ENCODE assay signal across 8 mouse cellular contexts in genomic region chr17:81045525-81046150, GRCm38 (mm10). TPM values are rescaled to one million over a fixed set of nuclear protein-coding genes. Genes with fewer than 3 reads are reported as not detected.
A peak's percentile ranks its signal among the peaks of the same experiment; 100 is the strongest.
DNase-seq lines count a peak whose midpoint lies in the region; TF ChIP-seq lines count a peak whose summit lies in the region.
"Had no signal": no experiment of that assay in that cellular context is flagged by ENCODE, and none has a peak within 500 bp of the region (broad histone marks: within the 10 kb centered on the region; RNA-seq: fewer than 3 reads in every experiment).

No protein-coding gene starts in this region.

- no peak overlapping the region for H3K27ac ChIP-seq in MEL (ENCODE audit: control insufficient read depth, low read depth, low read length)
- H3K27ac ChIP-seq: limb, embryonic 13.5 days had no signal

- WGBS in lung, adult 2 months: 88% methylated on average over 9 of the region's 9 CpGs

- H3K79me2 ChIP-seq in MEL (ENCODE audit: control insufficient read depth, insufficient read depth, low read length, poor library complexity): no peaks in the 10 kb centered on the region

- peaks cover 3 to 14% of the 10 kb centered on the region in 2 experiments; a peak in 3 of 4 replicates for H3K36me3 ChIP-seq in MEL (ENCODE audit: control insufficient read depth in 1 of 2, insufficient read depth in 2 of 2, low read length in 2 of 2)

- no peaks in the 10 kb centered on the region for H3K27me3 ChIP-seq in MEL (ENCODE audit: control insufficient read depth in 1 of 2, insufficient read depth in 2 of 2, low read length in 2 of 2)
- H3K27me3 ChIP-seq: limb, embryonic 13.5 days had no signal

- H3K4me1 ChIP-seq in MEL (ENCODE audit: control insufficient read depth in 1 of 2, insufficient read depth in 2 of 2, low read length in 2 of 2): peaks cover 5 to 6% of the 10 kb centered on the region in 2 experiments; a peak in 3 of 4 replicates
- H3K4me1 ChIP-seq in lung, adult 2 months (ENCODE audit: control insufficient read depth, insufficient read depth, low read length): no peaks in the 10 kb centered on the region

- no peak overlapping the region for H3K9ac ChIP-seq in MEL (ENCODE audit: control insufficient read depth, low read depth, low read length, poor library complexity, severe bottlenecking)
- H3K9ac ChIP-seq: limb, embryonic 13.5 days had no signal

- TF ChIP-seq EP300 in MEL (IDR thresholded peaks at IDR 0.05; ENCODE audit: low read depth in 1 of 2, low read length in 2 of 2): no peak

- TF ChIP-seq CTCF in MEL (IDR thresholded peaks at IDR 0.05 in 2 of 3, conservative IDR thresholded peaks at IDR 0.05 in 1 of 3; ENCODE audit: control insufficient read depth in 1 of 3, insufficient read depth in 1 of 3, low read depth in 2 of 3, low read length in 3 of 3, poor library complexity in 1 of 3, severe bottlenecking in 1 of 3): peak; percentile 41 to 57 (median 55)
- peak; percentile 54 for TF ChIP-seq CTCF in lung, adult 2 months (IDR thresholded peaks at IDR 0.05; ENCODE audit: insufficient read depth, low read length)

- no peak overlapping the region for H3K4me3 ChIP-seq in MEL (ENCODE audit: control insufficient read depth in 1 of 2, insufficient read depth in 1 of 2, low read depth in 2 of 2, low read length in 2 of 2)
- H3K4me3 ChIP-seq in lung, adult 2 months (replicated peaks; ENCODE audit: extremely low read depth, low read depth, low read length): no peak overlapping the region
- H3K4me3 ChIP-seq: limb, embryonic 13.5 days had no signal

- peak; percentile 47 for DNase-seq in heart, postnatal 4 days
- DNase-seq in heart, adult 11 months: no peak
- peak; percentile 57 for DNase-seq in CD4-positive helper T cell, adult 2 months (ENCODE audit: low read depth, low spot score)
- DNase-seq in MEL (ENCODE audit: low read depth, low spot score): peak; percentile 55
- DNase-seq in forelimb bud, embryonic 11.5 days (ENCODE audit: low read depth, low spot score): peak; percentile 9
- peak; percentile 27 for DNase-seq in lung, adult 2 months
- DNase-seq in thymus, postnatal 25 days: peak; percentile 51

- TF ChIP-seq POLR2A in MEL (IDR thresholded peaks at IDR 0.05; ENCODE audit: control insufficient read depth in 1 of 2, insufficient read depth in 1 of 2, low read depth in 1 of 2, low read length in 2 of 2, poor library complexity in 1 of 2): no peak
- TF ChIP-seq POLR2A in lung, adult 2 months (IDR thresholded peaks at IDR 0.05; ENCODE audit: borderline replicate concordance, extremely low read depth, low read depth, low read length): no peak

- H3K9me3 ChIP-seq in MEL (replicated peaks; ENCODE audit: insufficient read depth, low read length): no peaks in the 10 kb centered on the region
- H3K9me3 ChIP-seq: limb, embryonic 13.5 days had no signal

- no peak; the same call in 1 of the 2 replicates for TF ChIP-seq RAD21 in MEL (IDR thresholded peaks at IDR 0.05; ENCODE audit: low read depth, low read length)

TF ChIP-seq in MEL, 35 proteins besides CTCF, POLR2A, EP300 and RAD21:
- TF ChIP-seq MAFK (IDR thresholded peaks at IDR 0.05; ENCODE audit: borderline replicate concordance, low read depth, low read length) (no peak), GATA1 (IDR thresholded peaks at IDR 0.05; ENCODE audit: low read depth, low read length) (no peak), SMC3 (IDR thresholded peaks at IDR 0.05; ENCODE audit: low read depth, low read length) (peak; percentile 30; the same call in 1 of the 2 replicates), CHD2 (IDR thresholded peaks at IDR 0.05; ENCODE audit: low read length) (no peak), BHLHE40 (IDR thresholded peaks at IDR 0.05; ENCODE audit: borderline replicate concordance, low read depth, low read length) (no peak), E2F4 (IDR thresholded peaks at IDR 0.05; ENCODE audit: borderline replicate concordance, low read depth, low read length) (no peak), JUND (IDR thresholded peaks at IDR 0.05; ENCODE audit: low read depth, low read length) (no peak), TBP (IDR thresholded peaks at IDR 0.05; ENCODE audit: low read depth, low read length) (no peak)
TF ChIP-seq in MEL: peak in this region for 1.

RNA-seq across cellular contexts. Expression of gene Thumpd2, which starts 19.2 kb away (rescaled TPM):
- total RNA-seq in heart, postnatal 4 days (2021): 1 to 10 TPM; 5.1 to 6.1 TPM
- total RNA-seq in MEL (2012; rRNA removed): 15.5 and 15.8 TPM in 2 replicates
- polyA plus RNA-seq in MEL (2012; ENCODE audit: insufficient read depth in 1 of 2, insufficient read length in 2 of 2, low read depth in 1 of 2, low replicate concordance in 2 of 2, missing spikeins in 1 of 2): 10 to 100 TPM in 1 of 2 experiments, not detected in 1; 15.1 TPM
- 1.3 and 1.5 TPM in 2 replicates for polyA plus RNA-seq in lung, adult 2 months (2012; rRNA removed)
